Mouse (Mus musculus) embryonic fibroblast, embryonic 13.5 days (primary cell): ENCODE data around the gene Calca.

ENCODE experiments used
- CTCF ChIP-seq: IDR thresholded peaks from 2 replicates; pipeline ENCODE4 v1.5.1; 2011; ENCODE audit warnings: mild to moderate bottlenecking, control low read depth, low read length, moderate library complexity, borderline replicate concordance; ENCODE audit not compliant: insufficient read depth
- POLR2A ChIP-seq: IDR thresholded peaks from 2 replicates; pipeline ENCODE4 v1.6.1; 2011; ENCODE audit warnings: low read depth, mild to moderate bottlenecking, control low read depth, low read length, moderate library complexity

GRCm38 (mm10) chr7:114671405-114671804, 35.2 kb upstream of the Calca start:
- no peak for TF ChIP-seq CTCF
- TF ChIP-seq POLR2A = no peak
